Mouse (Mus musculus) heart, postnatal 0 days (tissue): ENCODE measurements at regions not wholly inside any gene's neighbourhood (a gene's known extent, or its start where the extent isn't known, plus 50 kb on each side); places are given as distances from the start of the nearest gene placed in this dataset.

Experiments
- CTCF ChIP-seq: IDR thresholded peaks from 2 replicates; pipeline ENCODE4 v1.5.1; 2016; ENCODE audit warnings: antibody characterized with exemption, control low read depth, low read depth
- EP300 ChIP-seq: IDR thresholded peaks from 2 replicates; pipeline ENCODE4 v1.6.1; 2016; ENCODE audit warnings: antibody characterized with exemption, low read depth

DNA sequence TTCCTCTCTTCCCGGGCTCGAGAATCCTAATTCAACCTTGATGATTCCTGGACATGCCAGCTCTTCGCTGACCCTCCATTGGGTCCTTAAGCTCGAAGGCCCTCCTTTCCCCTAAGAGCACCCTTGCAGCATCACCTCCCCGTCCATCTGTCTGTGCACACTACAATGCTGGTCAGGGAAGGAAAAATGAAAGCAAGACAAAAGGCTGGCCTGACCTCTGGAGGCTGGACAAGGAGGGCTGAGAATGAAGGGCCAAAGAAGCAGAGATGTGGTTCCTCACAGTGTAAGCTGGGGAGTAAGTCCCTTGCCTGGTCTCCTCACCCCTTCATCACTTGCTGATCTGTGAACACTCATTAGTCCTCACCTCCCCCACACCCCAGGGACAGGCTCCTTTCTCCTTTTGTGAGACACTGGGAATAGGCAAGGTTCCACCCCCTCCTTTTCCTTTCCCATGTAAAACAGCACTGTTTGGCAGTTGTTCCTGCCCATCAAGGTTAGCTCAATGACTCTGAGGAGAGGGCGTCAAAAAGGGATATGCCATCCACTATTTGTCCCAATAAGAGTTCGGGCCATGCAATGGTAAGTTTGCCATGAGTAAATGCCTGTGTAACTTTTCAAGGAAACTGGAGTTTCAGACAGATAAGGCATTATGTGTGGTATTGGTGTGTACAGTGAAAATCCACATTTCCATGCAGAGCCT, 332.3 kb downstream of the Diras2 start:
- peak; percentile 30 for TF ChIP-seq CTCF
- no peak for TF ChIP-seq EP300
